Mouse (Mus musculus) midbrain, embryonic 15.5 days (tissue): ENCODE measurements around the gene Nudt19. TPM values are rescaled to one million over a fixed set of nuclear protein-coding genes. Genes with fewer than 3 reads are reported as not detected.

Experiments
- ATAC-seq: fragments of 200-750 bp; cut with Nextera tagmentation; replicated peaks from 2 replicates; pipeline ENCODE4 v1.8.0; 2017; ENCODE audit warnings: moderate TSS enrichment
- H3K27ac ChIP-seq: fragments of 300-500 bp; sonication (generic); 2 replicates; pipeline ENCODE4 v1.5.1; 2015; ENCODE audit warnings: mild to moderate bottlenecking, inconsistent platforms
- H3K27me3 ChIP-seq: fragments of 300-500 bp; sonication (generic); replicated peaks from 2 replicates; pipeline ENCODE4 v1.6.1; 2015; ENCODE audit warnings: inconsistent platforms
- H3K36me3 ChIP-seq: fragments of 300-500 bp; sonication (generic); replicated peaks from 2 replicates; pipeline ENCODE4 v1.6.1; 2015; ENCODE audit warnings: inconsistent platforms
- H3K4me1 ChIP-seq: fragments of 300-500 bp; sonication (generic); 2 replicates; pipeline ENCODE4 v1.6.1; 2015; ENCODE audit warnings: inconsistent platforms
- H3K4me2 ChIP-seq: fragments of 300-500 bp; sonication (generic); 2 replicates; pipeline ENCODE4 v1.6.1; 2015; ENCODE audit warnings: inconsistent platforms, mild to moderate bottlenecking, moderate library complexity
- H3K4me3 ChIP-seq: fragments of 300-500 bp; sonication (generic); 2 replicates; pipeline ENCODE4 v1.5.1; 2015; ENCODE audit warnings: mild to moderate bottlenecking, inconsistent platforms
- H3K9ac ChIP-seq: fragments of 300-500 bp; sonication (generic); 2 replicates; pipeline ENCODE4 v1.6.1; 2015; ENCODE audit warnings: mild to moderate bottlenecking, inconsistent platforms
- H3K9me3 ChIP-seq: fragments of 300-500 bp; sonication (generic); 2 replicates; pipeline ENCODE4 v1.6.1; 2016; ENCODE audit warnings: inconsistent platforms
- WGBS: fragments of 180-500 bp; shearing (Covaris S2); methylation state at CpG from one replicate; pipeline ENCODE4 v1.1.7; 2015; ENCODE audit warnings: mixed read lengths; 5-methylcytosine and 5-hydroxymethylcytosine counted together
- polyA plus RNA-seq: library from polyadenylated mRNA; unstranded; fragments of >200 nt; fragmentation: Nextera tagmentation; extraction: Ambion mirVana; gene quantifications from 2 replicates; pipeline ENCODE4 v1.2.1, GENCODE M21; 2015

Gene Nudt19
- polyA plus RNA-seq, 1 experiment from 2014 or later: 87.3 TPM

DNA sequence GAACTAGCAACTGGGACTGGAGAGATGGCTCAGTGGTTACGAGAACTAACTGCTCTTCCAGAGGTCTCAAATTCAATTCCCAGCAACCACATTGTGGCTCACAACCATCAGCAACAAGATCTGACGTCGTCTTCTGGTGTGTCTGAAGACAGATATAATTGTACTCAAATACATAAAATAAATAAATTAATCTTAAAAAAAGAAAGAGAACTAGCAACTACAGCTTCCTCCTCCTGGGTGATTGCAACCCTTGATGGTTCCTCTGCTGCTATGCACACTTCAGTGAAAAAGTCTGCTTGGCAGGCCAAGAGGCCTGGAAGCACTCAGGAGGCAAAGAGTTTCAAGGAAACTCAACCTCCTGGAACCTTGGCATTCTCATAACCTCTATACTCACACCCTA is 26.1 kb downstream of the Nudt19 start:
- Histone ChIP-seq H3K36me3 (no peaks in the 10 kb centered on the region), H3K4me2 (no peak overlapping the region), H3K4me1 (no peaks in the 10 kb centered on the region), H3K27me3 (no peaks in the 10 kb centered on the region), H3K9me3 (no peaks in the 10 kb centered on the region), H3K4me3 (no peak overlapping the region), H3K9ac (no peak overlapping the region), H3K27ac (no peak overlapping the region)
- ATAC-seq: no peak
- WGBS: 78% methylated on average over 3 of the region's 3 CpGs

DNA sequence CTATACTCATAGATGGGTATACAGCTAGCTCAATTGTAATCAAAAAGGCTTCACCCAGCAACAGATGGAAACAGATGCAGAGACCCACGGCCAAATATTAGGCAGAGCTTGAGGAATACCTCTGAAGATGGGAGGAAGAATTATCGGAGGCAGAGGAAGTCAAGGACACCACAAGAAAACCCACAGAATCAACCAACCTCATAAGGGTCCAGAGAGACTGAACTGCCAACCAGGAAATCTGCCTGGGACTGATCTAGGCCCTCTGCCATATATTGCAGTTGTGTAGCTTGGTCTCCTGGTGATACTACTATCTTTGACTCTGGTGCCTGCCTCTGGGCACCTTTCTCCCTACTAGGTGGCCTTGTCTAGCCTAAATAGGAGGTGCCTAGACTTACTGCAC is 29.3 kb downstream of the Nudt19 start:
- Histone ChIP-seq H3K9ac (no peak overlapping the region), H3K27ac (no peak overlapping the region), H3K4me1 (no peaks in the 10 kb centered on the region), H3K9me3 (no peaks in the 10 kb centered on the region), H3K27me3 (no peaks in the 10 kb centered on the region), H3K4me3 (no peak overlapping the region), H3K4me2 (no peak overlapping the region), H3K36me3 (no peaks in the 10 kb centered on the region)
- WGBS: 83% methylated on average over 2 of the region's 2 CpGs
- no peak for ATAC-seq

- H3K4me1 ChIP-seq: no peaks in the 10 kb centered on the region
- no peak overlapping the region for H3K4me2 ChIP-seq
- ATAC-seq: no peak
- no peak overlapping the region for H3K9ac ChIP-seq
- H3K27me3 ChIP-seq: no peaks in the 10 kb centered on the region
- H3K36me3 ChIP-seq: no peaks in the 10 kb centered on the region
- no peak overlapping the region for H3K27ac ChIP-seq
- no peak overlapping the region for H3K4me3 ChIP-seq
- WGBS: 17% methylated on average over 4 of the region's 4 CpGs
- H3K9me3 ChIP-seq: no peaks in the 10 kb centered on the region
These were observed 54.1 kb downstream of the Nudt19 start for GRCm38 (mm10) chr7:35501995-35502394.

DNA sequence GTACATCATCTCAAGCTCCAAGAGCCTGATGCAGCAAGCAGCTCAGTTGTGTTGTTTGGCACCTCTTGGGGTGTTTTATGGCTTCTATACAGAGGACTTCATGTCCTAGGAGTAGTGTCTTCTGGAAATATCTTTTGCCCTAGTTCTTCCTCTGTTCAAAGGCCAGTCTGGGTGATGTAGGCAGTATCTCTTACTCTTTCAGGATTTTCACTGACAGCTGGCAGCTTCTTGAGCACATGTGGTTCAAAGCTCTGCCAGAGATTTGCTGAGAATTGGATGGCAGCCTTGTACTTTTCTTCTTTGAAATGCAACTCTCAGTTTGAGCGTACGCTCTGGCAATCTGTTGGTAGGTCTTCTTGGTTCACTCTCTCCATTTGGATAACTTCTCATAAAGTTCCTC is 58.6 kb downstream of the Nudt19 start:
- Histone ChIP-seq H3K36me3 (no peaks in the 10 kb centered on the region), H3K4me1 (no peaks in the 10 kb centered on the region), H3K9me3 (no peaks in the 10 kb centered on the region), H3K9ac (no peak overlapping the region), H3K27me3 (no peaks in the 10 kb centered on the region), H3K4me2 (no peak overlapping the region), H3K27ac (no peak overlapping the region), H3K4me3 (no peak overlapping the region)
- WGBS: 90% methylated on average over 2 of the region's 2 CpGs
- no peak for ATAC-seq

Other genes starting within 250 kb of the Nudt19 start
- gene Gpatch1, start 237.9 kb downstream of the Nudt19 start, polyA plus RNA-seq: 19.9 and 23.1 TPM in 2 replicates
- gene Rhpn2, start 222.1 kb downstream of the Nudt19 start, polyA plus RNA-seq: 1.9 and 2.1 TPM in 2 replicates
- gene Faap24, start 159.5 kb downstream of the Nudt19 start, polyA plus RNA-seq: 19.4 and 19.9 TPM in 2 replicates
- 35.8 and 36.1 TPM in 2 replicates for gene Cep89, start 159.3 kb downstream of the Nudt19 start, polyA plus RNA-seq
- 0.12 and 0.13 TPM in 2 replicates for gene Slc7a9, start 107.5 kb downstream of the Nudt19 start, polyA plus RNA-seq
- 0.36 and 0.37 TPM in 2 replicates for gene Tdrd12, start 18.6 kb downstream of the Nudt19 start, polyA plus RNA-seq
- 0.04 TPM in 1 of 2 replicates, not detected in the other for gene Rgs9bp, start 29.3 kb upstream of the Nudt19 start, polyA plus RNA-seq
- 18.9 and 19.0 TPM in 2 replicates for gene Ankrd27, start 29.9 kb upstream of the Nudt19 start, polyA plus RNA-seq
- gene Pdcd5, start 91.2 kb upstream of the Nudt19 start, polyA plus RNA-seq: 235 and 241 TPM in 2 replicates
- 39.6 and 42.3 TPM in 2 replicates for gene Dpy19l3, start 198.2 kb upstream of the Nudt19 start, polyA plus RNA-seq
- gene Zfp507, start 246.7 kb upstream of the Nudt19 start, polyA plus RNA-seq: 14.7 and 16.0 TPM in 2 replicates